Mouse (Mus musculus) thymus, adult 18-20 months (tissue): ENCODE measurements at regions not wholly inside any gene's neighbourhood (a gene's known extent, or its start where the extent isn't known, plus 50 kb on each side); places are given as distances from the start of the nearest gene placed in this dataset.

Experiments used
- DNase-seq, 2 experiments: peaks; one replicate each; pipeline ENCODE4 v3.0.0; 2022; ENCODE audit warnings: mixed read lengths in 2 of 2

DNA sequence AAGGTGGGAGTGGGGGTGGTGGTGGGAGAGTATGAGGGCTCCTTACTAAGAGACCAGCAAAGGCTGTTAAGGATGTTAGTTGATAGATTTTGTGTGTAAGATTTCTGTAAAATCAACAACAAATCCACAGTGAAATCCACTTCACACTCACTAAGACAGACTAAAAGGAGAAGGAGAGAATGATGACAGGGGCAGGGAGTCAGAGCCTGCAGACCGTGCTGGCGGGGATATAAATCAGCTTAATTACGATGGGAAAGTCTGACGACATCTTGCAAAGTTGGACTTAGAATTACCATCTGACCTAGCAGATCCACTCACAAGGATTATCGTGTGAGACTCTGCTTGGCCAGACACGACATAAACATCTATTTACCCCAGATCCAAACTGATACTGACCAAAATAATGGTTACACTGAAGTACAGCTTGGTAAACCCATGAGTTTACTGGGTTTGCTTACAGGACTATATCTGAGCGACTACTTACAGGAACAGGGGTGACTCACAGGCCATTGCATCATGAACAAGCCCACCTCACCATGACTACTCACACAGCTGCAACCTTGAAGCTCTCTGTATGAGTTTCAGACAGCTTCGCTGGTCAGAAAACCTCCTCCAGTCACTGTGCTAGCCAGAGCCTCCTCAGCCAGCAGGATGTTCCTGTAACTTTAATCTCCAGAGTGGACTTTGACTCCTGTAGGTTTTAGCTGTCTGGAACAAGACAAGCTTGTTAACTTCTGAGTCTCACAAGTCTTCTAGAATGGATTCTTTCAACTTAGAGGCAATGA lies 50.5 kb upstream of the Ednra start:
- no peak for DNase-seq

GRCm38 (mm10) chr8:77775526-77775925 lies 51.3 kb upstream of the Ednra start:
- DNase-seq: no peak

- no peak for DNase-seq
Observed at GRCm38 (mm10) chr8:77777597-77777996, 53.3 kb upstream of the Ednra start.

DNA sequence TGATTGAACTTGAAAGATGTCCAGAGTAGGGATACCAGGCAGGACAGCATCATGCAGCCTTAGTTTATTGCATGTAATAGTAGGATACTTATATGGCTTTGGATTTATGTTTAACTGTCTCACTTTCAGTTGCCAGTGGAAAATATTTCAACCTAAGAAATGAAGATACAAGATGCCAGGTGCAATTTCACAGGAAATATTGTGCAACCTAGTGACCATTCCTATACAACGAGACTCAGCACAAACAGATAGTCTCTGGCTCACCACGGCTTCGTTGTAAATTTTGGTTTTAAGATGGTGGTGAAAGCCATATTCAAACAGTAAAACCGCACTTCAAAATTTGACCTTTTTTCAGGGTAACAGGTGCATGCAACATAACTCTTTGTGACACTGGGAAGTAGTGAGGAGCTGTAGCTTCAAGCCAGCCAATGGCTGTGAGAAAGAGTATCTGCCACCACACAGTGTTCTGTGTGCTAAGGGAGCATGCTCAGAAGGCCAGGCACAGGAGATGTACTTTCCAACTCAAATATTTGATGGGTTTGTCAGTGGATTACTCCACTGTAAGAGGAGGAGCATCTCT lies 61.5 kb upstream of the Ednra start:
- no peak for DNase-seq

DNA sequence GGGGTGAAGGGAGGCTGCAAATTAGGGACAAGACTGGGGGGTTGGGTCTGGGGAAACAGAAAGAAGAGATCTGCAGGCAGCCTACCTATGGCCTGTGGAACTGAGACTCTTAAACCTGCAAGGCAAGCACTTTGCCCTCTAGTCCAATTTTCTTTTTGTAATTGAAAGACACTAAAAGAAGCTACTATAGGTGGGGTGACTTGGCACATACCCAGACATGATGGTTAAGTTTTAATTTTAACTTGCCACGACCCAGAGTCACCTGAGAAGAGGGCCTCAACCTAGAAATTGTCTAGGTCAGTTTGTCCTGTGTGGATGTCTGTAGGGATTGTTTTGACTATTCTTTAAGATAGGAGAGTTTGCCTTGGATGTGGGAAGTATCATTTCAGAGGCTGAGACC lies 70.6 kb upstream of the Ednra start:
- DNase-seq: no peak

DNA sequence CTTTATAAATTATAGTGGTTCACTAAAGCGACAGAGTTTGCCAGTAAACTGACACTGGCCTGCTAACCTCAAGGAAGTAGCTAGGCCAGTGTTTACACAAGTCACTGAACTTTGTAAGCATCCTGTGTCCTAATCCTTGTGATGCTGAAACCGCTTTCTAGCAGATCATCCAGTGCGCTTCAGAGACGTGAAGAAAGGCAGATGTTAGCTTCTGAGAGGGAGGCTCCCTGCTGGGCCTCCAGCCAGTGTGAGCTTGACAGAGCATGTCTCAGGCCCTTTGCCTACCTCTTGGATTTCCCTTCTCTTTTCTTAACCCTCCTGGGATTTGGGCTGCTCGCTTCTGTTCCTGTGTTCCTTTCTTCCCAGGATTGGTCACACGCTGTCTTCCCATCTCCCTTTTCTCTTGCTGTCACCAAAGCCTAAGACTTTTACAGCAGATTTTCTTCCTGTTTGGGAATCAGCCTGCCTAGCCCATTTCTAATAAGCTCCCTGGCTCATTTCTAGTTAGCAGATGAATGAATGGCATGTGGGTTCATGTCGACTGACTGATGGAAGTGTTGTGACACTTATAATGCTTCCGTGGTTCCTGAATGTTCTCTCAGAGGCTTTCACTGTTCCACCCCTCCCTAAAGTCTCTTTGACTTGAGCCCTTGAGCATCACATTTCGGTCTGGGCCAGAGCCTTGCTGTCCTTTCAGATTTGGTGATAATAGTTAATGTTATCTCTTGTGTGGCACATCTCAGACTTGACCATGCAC lies 79.1 kb upstream of the Ednra start:
- no peak for DNase-seq

GRCm38 (mm10) chr8:77804536-77804935 lies 80.3 kb upstream of the Ednra start:
- no peak for DNase-seq

- DNase-seq: no peak
Observed at GRCm38 (mm10) chr8:77804956-77805355, 80.7 kb upstream of the Ednra start.

- DNase-seq: no peak
Observed at GRCm38 (mm10) chr8:77805657-77806056, 81.4 kb upstream of the Ednra start.

GRCm38 (mm10) chr8:77814796-77815647 lies 90.8 kb upstream of the Ednra start:
- DNase-seq: no peak

DNA sequence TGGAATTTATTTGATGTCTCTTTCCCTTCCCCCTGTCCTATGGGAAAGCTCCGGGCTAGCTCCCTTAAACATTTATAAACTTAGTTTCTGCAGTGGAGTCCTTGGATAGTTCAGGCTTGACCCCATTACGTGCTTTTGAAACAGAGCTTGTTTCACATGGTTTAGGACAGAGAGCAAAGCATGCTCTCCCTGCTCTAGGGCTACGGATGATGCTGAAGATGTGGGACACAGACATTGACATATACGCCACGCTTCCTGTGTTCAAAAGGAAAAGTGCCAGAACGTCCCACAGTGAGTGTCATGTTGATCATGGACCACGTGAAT lies 91.3 kb upstream of the Ednra start:
- no peak for DNase-seq

DNA sequence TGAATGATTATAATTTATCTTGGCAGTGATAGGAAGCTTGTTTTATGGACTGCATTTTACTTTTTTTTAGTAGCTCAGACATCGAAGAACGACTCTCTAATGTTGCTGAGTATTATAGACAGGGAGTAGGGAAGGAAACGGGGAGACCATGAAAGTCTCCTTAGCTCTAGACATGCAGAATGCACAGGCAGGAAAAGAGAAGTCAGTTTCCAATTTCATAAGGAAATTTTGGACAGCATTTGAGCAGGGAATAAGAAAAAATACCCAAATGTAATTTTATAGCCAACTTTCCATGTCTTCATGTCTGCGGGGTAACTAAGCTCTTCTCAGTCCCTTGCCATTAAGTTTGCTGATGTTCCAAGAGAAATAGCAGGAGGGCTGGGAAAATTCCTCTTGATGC lies 92.0 kb upstream of the Ednra start:
- DNase-seq: no peak

GRCm38 (mm10) chr8:77825786-77826185 lies 101.5 kb upstream of the Ednra start:
- DNase-seq: no peak

GRCm38 (mm10) chr8:77826255-77826654 lies 102.0 kb upstream of the Ednra start:
- no peak for DNase-seq

DNA sequence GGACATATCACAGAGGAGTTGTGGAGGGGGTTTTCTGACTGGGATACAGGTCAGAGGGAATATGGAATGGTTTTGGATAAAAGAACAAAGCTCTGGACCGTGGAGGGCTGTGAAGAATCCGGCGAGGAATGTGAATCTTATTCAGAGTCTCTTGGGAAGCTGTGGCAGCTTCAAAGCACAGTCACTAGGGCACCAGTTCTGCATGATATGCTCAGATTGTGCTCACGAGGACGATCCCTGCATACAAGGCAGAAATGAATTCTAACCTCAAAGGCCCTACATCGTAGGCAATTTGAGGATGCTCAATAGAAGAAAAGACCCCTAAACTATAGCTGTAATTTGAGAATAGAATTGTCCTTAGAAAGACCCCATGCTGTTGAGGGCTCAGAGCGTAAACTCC lies 103.8 kb upstream of the Ednra start:
- DNase-seq: no peak

GRCm38 (mm10) chr8:77829126-77829748 lies 105.0 kb upstream of the Ednra start:
- DNase-seq: no peak

GRCm38 (mm10) chr8:77829764-77830163 lies 105.5 kb upstream of the Ednra start:
- DNase-seq: no peak

DNA sequence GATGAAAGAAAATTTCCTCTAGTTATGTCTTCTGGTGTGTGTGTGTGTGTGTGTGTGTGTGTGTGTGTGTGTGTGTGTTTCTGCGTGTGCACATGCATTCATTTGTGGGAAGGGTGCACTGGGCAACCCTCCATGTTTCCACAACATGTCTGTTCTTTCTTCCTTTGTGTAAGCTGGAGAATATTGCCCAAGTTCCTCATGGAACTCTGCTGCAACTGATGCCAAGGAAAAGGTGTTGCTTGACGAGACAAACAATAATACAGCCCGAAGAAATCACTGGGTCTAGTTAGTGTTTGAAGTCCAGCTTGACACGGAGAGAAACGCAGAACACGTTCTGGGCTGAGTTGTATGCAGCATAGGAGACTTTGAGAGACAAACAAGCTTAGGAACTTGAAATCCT lies 110.0 kb upstream of the Ednra start:
- no peak for DNase-seq

DNA sequence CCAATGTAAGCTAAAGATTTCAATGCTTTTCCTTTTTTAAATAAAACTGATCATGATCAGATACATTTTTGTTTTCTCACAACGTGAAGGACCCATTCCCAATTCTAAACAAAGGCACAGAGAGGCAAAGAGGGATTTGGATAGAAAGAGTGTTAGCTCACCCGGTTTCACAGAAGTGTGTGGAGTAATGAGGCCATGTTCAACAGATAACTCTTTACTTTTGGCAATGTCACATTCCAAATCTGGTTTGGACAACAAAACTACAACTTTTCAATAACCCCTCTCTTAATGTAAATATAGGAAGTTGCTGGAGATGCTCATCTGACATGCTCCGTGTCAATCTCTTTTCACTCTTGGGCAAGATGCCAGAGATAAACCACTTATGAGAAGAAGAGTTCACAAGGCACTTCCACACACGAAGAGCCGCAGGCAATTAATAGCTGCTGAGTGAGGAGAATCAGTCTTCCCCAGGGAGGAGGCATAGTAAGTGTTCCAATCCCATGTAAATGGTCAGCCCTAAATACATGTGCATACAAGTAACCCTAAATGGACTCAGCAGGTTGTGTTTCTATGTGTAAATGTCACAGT lies 112.7 kb upstream of the Ednra start:
- no peak for DNase-seq

- DNase-seq: no peak
Observed at GRCm38 (mm10) chr8:77842392-77843139, 118.3 kb upstream of the Ednra start.

GRCm38 (mm10) chr8:77843229-77843628 lies 119.0 kb upstream of the Ednra start:
- no peak for DNase-seq

- DNase-seq: no peak
Observed at GRCm38 (mm10) chr8:77850523-77850922, 126.3 kb upstream of the Ednra start.
